28 mouse cellular contexts compared by ENCODE assay signal in the genomic region with DNA sequence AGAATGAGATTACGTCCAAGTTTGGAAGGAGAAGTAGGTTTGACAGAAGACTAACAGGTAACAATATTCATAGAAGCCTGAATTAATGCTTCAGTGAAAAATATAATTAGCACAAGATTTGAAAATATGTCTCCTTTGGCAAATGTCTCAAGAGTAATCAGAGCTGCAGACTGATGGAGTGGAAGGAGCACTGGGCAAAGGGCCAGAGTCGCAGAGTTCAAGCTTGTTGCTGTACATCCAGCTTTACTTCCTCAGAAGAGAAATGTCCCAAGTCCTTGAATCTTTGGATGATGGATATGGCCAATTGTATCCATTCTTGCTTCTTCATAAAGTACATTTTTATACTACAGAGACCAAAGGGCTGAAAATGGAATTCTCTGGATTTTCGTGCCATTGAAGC. TPM values are rescaled to one million over a fixed set of nuclear protein-coding genes. Genes with fewer than 3 reads are reported as not detected.
A peak's percentile ranks its signal among the peaks of the same experiment; 100 is the strongest.
DNase-seq lines count a peak whose midpoint lies in the region; ATAC-seq and TF ChIP-seq lines count a peak whose summit lies in the region.
"Had no signal": no experiment of that assay in that cellular context is flagged by ENCODE, and none has a peak within 500 bp of the region (broad histone marks: within the 10 kb centered on the region; RNA-seq: fewer than 3 reads in every experiment).

No protein-coding gene starts in this region.

- H3K4me1 ChIP-seq in kidney, postnatal 0 days (replicated peaks; ENCODE audit: insufficient read depth, low read length): no peaks in the 10 kb centered on the region
- no peaks in the 10 kb centered on the region for H3K4me1 ChIP-seq in kidney, embryonic 15.5 days
- no peaks in the 10 kb centered on the region for H3K4me1 ChIP-seq in lung, embryonic 14.5 days (ENCODE audit: insufficient read depth)
- H3K4me1 ChIP-seq in limb, embryonic 10.5 days: no peaks in the 10 kb centered on the region
- H3K4me1 ChIP-seq: embryonic facial prominence, embryonic 15.5 days; forebrain, embryonic 12.5 days; hindbrain, embryonic 13.5 days; lung, embryonic 15.5 days; midbrain, embryonic 12.5 days had no signal

- TF ChIP-seq CTCF in kidney, postnatal 0 days (IDR thresholded peaks at IDR 0.05; ENCODE audit: low read depth): no peak
- no peak for TF ChIP-seq CTCF in lung, embryonic 14.5 days (IDR thresholded peaks at IDR 0.05; ENCODE audit: low read depth)

- H3K36me3 ChIP-seq in kidney, postnatal 0 days (ENCODE audit: insufficient read depth, low read length): no peaks in the 10 kb centered on the region
- no peaks in the 10 kb centered on the region for H3K36me3 ChIP-seq in kidney, embryonic 15.5 days
- H3K36me3 ChIP-seq in lung, embryonic 14.5 days (ENCODE audit: insufficient read depth): no peaks in the 10 kb centered on the region
- no peaks in the 10 kb centered on the region for H3K36me3 ChIP-seq in limb, embryonic 10.5 days
- H3K36me3 ChIP-seq: embryonic facial prominence, embryonic 15.5 days; forebrain, embryonic 12.5 days; G1E; hindbrain, embryonic 13.5 days; lung, embryonic 15.5 days; midbrain, embryonic 12.5 days had no signal

- H3K27me3 ChIP-seq in kidney, postnatal 0 days (ENCODE audit: insufficient read depth, low read length): no peaks in the 10 kb centered on the region
- H3K27me3 ChIP-seq in kidney, embryonic 15.5 days: no peaks in the 10 kb centered on the region
- no peaks in the 10 kb centered on the region for H3K27me3 ChIP-seq in lung, embryonic 14.5 days (ENCODE audit: insufficient read depth, low read length)
- no peaks in the 10 kb centered on the region for H3K27me3 ChIP-seq in limb, embryonic 10.5 days (ENCODE audit: low read depth, poor library complexity, severe bottlenecking)
- H3K27me3 ChIP-seq: embryonic facial prominence, embryonic 15.5 days; forebrain, embryonic 12.5 days; hindbrain, embryonic 13.5 days; lung, embryonic 15.5 days; megakaryocyte, embryonic 14.5 days; midbrain, embryonic 12.5 days; Patski had no signal

- H3K27ac ChIP-seq in kidney, postnatal 0 days: no peak overlapping the region
- H3K27ac ChIP-seq in kidney, embryonic 15.5 days: no peak overlapping the region
- no peak overlapping the region for H3K27ac ChIP-seq in lung, embryonic 14.5 days (ENCODE audit: low read depth)
- no peak overlapping the region for H3K27ac ChIP-seq in limb, embryonic 10.5 days
- H3K27ac ChIP-seq: embryonic facial prominence, embryonic 15.5 days; forebrain, embryonic 12.5 days; hindbrain, embryonic 13.5 days; liver, embryonic 14.5 days; lung, embryonic 15.5 days; midbrain, embryonic 12.5 days had no signal

- 63% methylated on average over 3 of the region's 3 CpGs for WGBS in kidney, postnatal 0 days
- WGBS in kidney, embryonic 15.5 days: 77% methylated on average over 3 of the region's 3 CpGs
- WGBS in lung, embryonic 14.5 days: 45% methylated on average over 3 of the region's 3 CpGs
- WGBS in limb, embryonic 10.5 days: 82% methylated on average over 3 of the region's 3 CpGs

- no peak overlapping the region for H3K4me2 ChIP-seq in kidney, postnatal 0 days (ENCODE audit: low read length)
- no peak overlapping the region for H3K4me2 ChIP-seq in kidney, embryonic 15.5 days
- H3K4me2 ChIP-seq in lung, embryonic 14.5 days: no peak overlapping the region
- H3K4me2 ChIP-seq: embryonic facial prominence, embryonic 15.5 days; forebrain, embryonic 12.5 days; heart, embryonic 11.5 days; hindbrain, embryonic 13.5 days; lung, embryonic 15.5 days; midbrain, embryonic 12.5 days had no signal

- H3K4me3 ChIP-seq in kidney, postnatal 0 days (replicated peaks; ENCODE audit: low read depth, low read length): no peak overlapping the region
- no peak overlapping the region for H3K4me3 ChIP-seq in kidney, embryonic 15.5 days (replicated peaks)
- H3K4me3 ChIP-seq in lung, embryonic 14.5 days (ENCODE audit: low read depth, low read length): no peak overlapping the region
- H3K4me3 ChIP-seq in limb, embryonic 10.5 days: no peak overlapping the region
- H3K4me3 ChIP-seq: embryonic facial prominence, embryonic 15.5 days; forebrain, embryonic 12.5 days; hindbrain, embryonic 13.5 days; lung, embryonic 15.5 days; megakaryocyte, embryonic 14.5 days; midbrain, embryonic 12.5 days had no signal

- peak; percentile 39 to 44 for DNase-seq in cerebellum, postnatal 14 days
- DNase-seq in cerebellum, adult 18-20 months: no peak
- DNase-seq in kidney, postnatal 0 days (ENCODE audit: low spot score): peak; percentile 65
- DNase-seq in lung, embryonic 14.5 days: peak; percentile 77
- no peak for DNase-seq in lung, adult 18-20 months
- DNase-seq in retina, embryonic 14.5 days (ENCODE audit: low spot score): peak; percentile 35
- no peak for DNase-seq in limb, embryonic 10.5 days (ENCODE audit: low spot score)
- DNase-seq: adrenal gland, postnatal 25 days; cerebellum, adult 8-10 months; gastrocnemius, postnatal 14 days; heart, adult 11 months; heart, postnatal 36 days; kidney, adult 11 months; liver; right cerebral cortex, postnatal 25 days; spleen, adult 18-20 months; thymus, postnatal 14 days had no signal

- ATAC-seq in kidney, postnatal 0 days (replicated peaks; ENCODE audit: low FRiP score, low read depth): no peak
- ATAC-seq in kidney, embryonic 15.5 days (replicated peaks; ENCODE audit: low FRiP score): no peak
- ATAC-seq in lung, embryonic 14.5 days (ENCODE audit: insufficient read depth): no peak; the same call in 1 of the 2 replicates
- ATAC-seq: Patski had no signal

- no peak overlapping the region for H3K9ac ChIP-seq in kidney, postnatal 0 days (ENCODE audit: low read depth, low read length)
- H3K9ac ChIP-seq in kidney, embryonic 15.5 days: no peak overlapping the region
- H3K9ac ChIP-seq in lung, embryonic 14.5 days: no peak overlapping the region
- H3K9ac ChIP-seq: embryonic facial prominence, embryonic 15.5 days; forebrain, embryonic 12.5 days; hindbrain, embryonic 13.5 days; liver, embryonic 14.5 days; lung, embryonic 15.5 days; midbrain, embryonic 12.5 days had no signal

- no peaks in the 10 kb centered on the region for H3K9me3 ChIP-seq in kidney, postnatal 0 days (replicated peaks; ENCODE audit: low read length)
- no peaks in the 10 kb centered on the region for H3K9me3 ChIP-seq in kidney, embryonic 15.5 days (replicated peaks)
- no peaks in the 10 kb centered on the region for H3K9me3 ChIP-seq in lung, embryonic 14.5 days (ENCODE audit: low read depth, low read length)
- no peaks in the 10 kb centered on the region for H3K9me3 ChIP-seq in limb, embryonic 10.5 days (replicated peaks)
- H3K9me3 ChIP-seq: embryonic facial prominence, embryonic 15.5 days; forebrain, embryonic 12.5 days; G1E; hindbrain, embryonic 13.5 days; lung, embryonic 15.5 days; megakaryocyte, embryonic 14.5 days; midbrain, embryonic 12.5 days had no signal

RNA-seq across cellular contexts. Expression of a gene that starts 8.0 kb away (rescaled TPM):
- 5.5 and 6.7 TPM in 2 replicates for polyA plus RNA-seq in kidney, postnatal 0 days (2015; fragmentation: Nextera tagmentation; extraction: Ambion mirVana)
- 6.1 and 7.0 TPM in 2 replicates for polyA plus RNA-seq in kidney, embryonic 15.5 days (2015; fragmentation: Nextera tagmentation; extraction: Ambion mirVana)
- polyA plus RNA-seq in lung, embryonic 14.5 days (2014; fragmentation: Nextera tagmentation; extraction: Ambion mirVana): 21.5 and 24.1 TPM in 2 replicates
- polyA plus RNA-seq in limb, embryonic 10.5 days (2016; fragmentation: Nextera tagmentation; extraction: Ambion mirVana): 0.75 and 1.2 TPM in 2 replicates
- polyA plus RNA-seq: G1E had no signal

Comparison
In these comparisons a context has a peak if more than half of its experiments do, and no peak if none do; other contexts are left out.
1. DNase-seq: peak in cerebellum, postnatal 14 days (2 of 2), kidney, postnatal 0 days (single experiment), lung, embryonic 14.5 days (single experiment) and retina, embryonic 14.5 days (single experiment); none in cerebellum, adult 18-20 months (0 of 2), lung, adult 18-20 months (0 of 2) and limb, embryonic 10.5 days (single experiment).